Mouse (Mus musculus) hematopoietic stem cell, adult 5-6 weeks (primary cell): ENCODE measurements at regions not wholly inside any gene's neighbourhood (a gene's known extent, or its start where the extent isn't known, plus 50 kb on each side); places are given as distances from the start of the nearest gene placed in this dataset.

Experiments
- ATAC-seq, 2 experiments: fragments of 125-278 bp in 1 of 2; replicated peaks in 1 of 2; 2 replicates each; pipeline ENCODE4 v1.8.0; 2016 to 2017; ENCODE audit warnings: inconsistent platforms in 2 of 2, mild to moderate bottlenecking in 2 of 2, moderate number of reproducible peaks in 2 of 2, low read depth in 1 of 2, moderate TSS enrichment in 1 of 2; ENCODE audit not compliant: low FRiP score in 2 of 2, poor library complexity in 2 of 2, severe bottlenecking in 2 of 2, insufficient read depth in 1 of 2, low TSS enrichment in 1 of 2

- no peak for ATAC-seq
Measured at GRCm38 (mm10) chr4:154772077-154772462, 65.2 kb upstream of the Ttc34 start.

- ATAC-seq, result peak; percentile 62 to 65
Measured at GRCm38 (mm10) chr4:154773830-154774229, 63.4 kb upstream of the Ttc34 start.

DNA sequence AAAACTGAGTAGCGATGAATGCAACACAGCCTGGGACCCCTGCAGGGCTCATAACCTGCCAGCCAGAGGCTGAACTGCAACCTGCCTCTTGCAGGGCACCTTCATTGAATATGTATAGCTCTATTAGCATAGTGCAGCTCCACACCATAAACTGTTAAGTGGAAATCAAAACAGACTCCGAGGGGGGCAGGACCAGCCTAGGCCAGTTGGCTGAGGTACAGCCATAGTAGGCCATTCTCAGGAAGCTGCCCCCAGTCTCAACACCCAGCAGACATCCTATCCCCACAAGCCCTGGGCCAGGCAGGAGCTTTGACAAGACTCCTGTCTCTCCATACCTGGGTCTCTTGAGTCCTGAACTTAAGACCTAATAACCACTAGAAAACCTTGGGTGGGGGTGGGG lies 62.9 kb upstream of the Ttc34 start:
- ATAC-seq, result 0 out of 4 replicates have a peak, but pooled peaks of 1 of the 2 experiments have one; percentile 7

DNA sequence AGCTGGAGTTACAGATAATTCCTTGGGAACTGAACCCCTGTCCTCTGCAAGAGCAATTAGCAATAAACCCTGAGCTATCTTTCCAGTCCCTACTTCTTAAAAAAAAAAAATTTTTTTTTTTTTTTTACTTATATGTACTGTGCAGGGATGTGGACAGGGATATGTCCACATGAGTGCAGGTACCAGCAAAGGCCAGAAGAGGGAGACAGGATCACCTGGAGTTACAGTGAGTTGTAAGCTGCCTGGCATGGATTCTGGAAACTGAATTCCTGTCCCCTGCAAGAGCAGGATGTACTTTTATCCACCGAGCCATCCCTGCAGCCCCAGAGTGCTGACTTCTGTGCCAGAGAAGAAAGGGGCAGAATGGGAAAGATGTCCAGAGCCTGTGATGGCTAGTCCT lies 58.4 kb upstream of the Ttc34 start:
- no peak for ATAC-seq

GRCm38 (mm10) chr4:154781391-154781790 lies 55.9 kb upstream of the Ttc34 start:
- ATAC-seq, result peak; percentile 52 to 77

- ATAC-seq, result no peak
Measured at GRCm38 (mm10) chr4:154782291-154782690, 55.0 kb upstream of the Ttc34 start.

GRCm38 (mm10) chr4:154785282-154785987 lies 51.8 kb upstream of the Ttc34 start:
- ATAC-seq, result no peak

GRCm38 (mm10) chr4:154787190-154787589 lies 50.1 kb upstream of the Ttc34 start:
- no peak for ATAC-seq
